Mouse (Mus musculus): ENCODE data around the gene Emilin2. TPM values are rescaled to one million over a fixed set of nuclear protein-coding genes. Genes with fewer than 3 reads are reported as not detected.
"Not testable (repeated sequence)": the region's sequence is repeated elsewhere in the genome, so short reads cannot be mapped to it uniquely, and the experiment has no call there.

Gene Emilin2
- polyA plus RNA-seq (2012; rRNA removed), result 7.0 and 13.9 TPM in 2 replicates

DNA sequence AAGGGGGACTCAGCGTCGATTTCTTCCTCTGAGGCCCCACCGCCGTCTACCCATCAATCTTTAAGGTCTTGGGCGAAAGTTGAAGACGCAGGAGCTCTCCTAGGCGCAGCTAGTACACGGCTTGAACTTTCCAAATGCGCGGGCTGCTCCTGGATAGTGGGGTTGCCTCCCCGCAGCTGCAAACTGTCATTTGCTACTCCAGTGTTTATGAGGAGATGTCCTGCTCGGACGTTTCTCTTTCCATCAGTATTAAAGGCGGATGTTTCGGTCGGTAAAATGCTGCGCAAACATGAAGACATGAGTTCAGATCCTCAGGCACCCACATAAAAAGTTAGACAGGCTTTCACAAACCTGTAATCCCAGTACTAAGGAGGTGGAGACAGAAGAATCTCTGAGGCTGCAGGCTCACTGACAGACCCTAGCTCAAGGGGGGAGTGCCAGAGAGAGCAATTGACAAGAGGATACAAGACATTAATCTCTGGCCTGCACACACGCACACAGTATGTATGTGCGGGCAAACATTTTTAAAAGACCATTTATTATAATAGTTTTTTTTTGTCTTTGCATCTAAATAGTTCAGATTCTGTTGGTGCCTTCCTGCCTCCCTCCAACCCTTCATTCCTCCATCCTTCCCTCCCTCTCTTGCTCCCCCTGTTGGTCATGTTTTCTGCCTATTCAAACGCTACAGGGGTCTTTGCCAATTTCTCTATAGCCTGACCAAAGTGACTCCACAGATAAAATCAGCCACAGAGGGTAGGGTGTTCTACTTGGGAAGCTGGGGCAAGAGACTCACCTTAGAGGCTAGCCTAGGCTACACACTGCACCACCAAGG is at the start of gene Emilin2:
Emilin2 (minus strand) TSS at position 639 of the 832 bp plus-strand sequence.
- DNase-seq (ENCODE audit: low spot score), result no peak

DNA sequence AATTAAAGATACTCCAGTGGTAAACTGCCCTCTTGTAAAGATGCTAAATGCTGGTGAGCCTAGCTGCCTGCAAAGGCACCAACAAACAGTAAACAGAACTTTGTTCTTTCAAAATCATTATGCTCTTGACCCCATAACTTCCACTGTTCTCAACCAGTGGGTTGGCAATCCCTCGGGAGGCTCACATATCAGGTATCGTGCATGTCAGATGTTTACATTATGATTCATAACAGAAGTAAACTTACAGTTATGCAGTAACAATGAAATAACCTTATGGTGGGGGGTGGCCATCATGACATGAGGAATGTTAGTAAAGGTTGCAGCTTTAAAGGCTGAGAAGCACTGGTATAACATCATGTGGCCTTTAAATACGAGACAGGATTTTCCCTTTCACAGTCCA is 43.7 kb upstream of the Emilin2 start:
- DNase-seq (ENCODE audit: low spot score), result no peak

DNA sequence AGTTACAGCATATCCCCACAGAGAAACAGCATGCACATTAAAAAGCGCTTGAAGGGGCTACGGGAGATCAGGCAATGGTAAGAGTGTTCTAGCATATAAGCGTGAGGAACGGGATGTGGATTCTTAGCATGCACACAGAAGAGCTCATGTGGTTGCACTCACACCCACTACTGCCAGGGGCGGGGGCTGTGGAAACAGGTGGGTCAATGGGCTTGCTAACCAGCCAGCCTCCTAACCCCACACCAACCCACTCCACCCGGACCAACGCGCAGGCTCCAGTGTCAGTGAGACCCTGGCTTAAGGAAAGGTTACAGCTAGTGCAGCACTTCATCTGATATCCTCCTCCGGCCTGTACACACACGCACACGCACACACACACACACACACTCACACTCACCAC is 42.4 kb upstream of the Emilin2 start:
- DNase-seq (ENCODE audit: low spot score), result no peak

DNA sequence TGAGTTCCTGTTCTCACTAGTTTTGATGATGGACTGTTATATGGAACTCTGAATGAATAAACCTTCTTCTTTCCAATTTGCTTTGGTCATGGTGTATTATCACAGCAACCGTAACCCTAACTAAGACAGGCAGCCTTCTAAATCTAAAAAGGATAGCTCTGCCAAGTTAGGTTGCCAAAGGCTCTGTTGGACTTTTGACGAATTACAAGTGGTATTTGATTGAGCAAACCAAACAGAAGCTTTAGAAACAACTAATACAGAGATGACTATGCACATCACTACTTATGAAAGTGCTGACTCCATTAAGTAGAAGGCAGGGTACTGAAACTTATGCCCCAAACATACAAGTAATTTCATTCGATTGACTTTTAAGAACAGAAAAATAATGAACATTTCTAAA is 36.4 kb upstream of the Emilin2 start:
- DNase-seq (ENCODE audit: low spot score), result no peak

DNA sequence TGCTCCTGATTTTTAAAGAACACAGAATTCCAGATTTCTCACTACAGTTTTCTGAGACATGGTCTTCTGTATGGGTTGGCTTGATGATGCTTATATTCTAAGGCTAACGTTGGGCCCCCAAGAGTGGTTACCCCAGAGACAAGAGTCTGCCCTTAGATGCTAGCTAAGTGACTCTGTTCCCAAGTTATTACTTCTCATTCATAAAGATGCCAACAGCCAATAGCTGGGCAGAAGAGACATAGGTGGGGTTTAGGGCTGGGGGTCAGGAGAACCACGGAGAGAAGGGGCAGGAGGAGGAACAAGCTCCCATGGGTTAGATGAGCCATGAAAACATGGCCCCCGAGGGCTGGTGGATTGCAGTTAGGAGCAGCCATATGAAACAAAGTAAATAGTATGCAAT is 30.2 kb upstream of the Emilin2 start:
- no peak for DNase-seq (ENCODE audit: low spot score)

DNA sequence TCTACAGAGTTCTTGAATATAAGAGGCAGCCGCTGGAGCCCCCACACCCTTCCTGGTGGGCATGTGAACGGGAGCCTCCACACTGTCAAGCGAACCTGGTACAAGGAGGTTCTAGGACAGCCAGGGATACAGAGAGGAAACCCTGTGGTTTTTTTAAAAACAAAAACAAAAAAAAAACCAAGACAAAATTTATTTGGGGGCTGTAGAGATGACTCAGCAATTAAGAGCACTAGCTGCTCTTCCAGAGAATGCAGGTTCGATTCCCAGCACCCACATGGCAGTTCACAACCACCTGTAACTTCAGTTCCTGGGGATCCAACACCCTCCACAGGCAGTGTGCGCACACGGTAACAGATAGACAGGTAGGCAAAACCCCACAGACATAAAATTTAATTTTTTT is 26.8 kb upstream of the Emilin2 start:
- DNase-seq (ENCODE audit: low spot score), result no peak

DNA sequence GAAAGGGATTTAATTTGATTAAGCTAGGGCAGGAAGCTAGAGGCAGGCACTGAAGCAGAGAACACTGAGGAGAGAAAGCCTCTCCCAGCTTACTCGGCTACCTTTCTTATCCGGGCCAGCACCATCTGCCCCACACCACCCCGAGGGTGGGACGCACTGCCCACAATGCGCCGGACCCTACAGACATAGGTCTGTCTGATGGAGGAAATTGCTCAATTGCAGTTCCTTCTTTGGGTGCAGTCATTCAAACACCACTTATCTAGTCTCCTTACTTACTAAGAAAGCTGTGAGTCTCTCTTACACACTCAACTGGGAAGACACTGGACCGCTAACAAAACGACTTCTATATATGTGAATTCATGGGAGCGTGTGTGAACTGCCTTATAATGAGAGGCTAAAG is 25.8 kb upstream of the Emilin2 start:
- DNase-seq (ENCODE audit: low spot score), result no peak

DNA sequence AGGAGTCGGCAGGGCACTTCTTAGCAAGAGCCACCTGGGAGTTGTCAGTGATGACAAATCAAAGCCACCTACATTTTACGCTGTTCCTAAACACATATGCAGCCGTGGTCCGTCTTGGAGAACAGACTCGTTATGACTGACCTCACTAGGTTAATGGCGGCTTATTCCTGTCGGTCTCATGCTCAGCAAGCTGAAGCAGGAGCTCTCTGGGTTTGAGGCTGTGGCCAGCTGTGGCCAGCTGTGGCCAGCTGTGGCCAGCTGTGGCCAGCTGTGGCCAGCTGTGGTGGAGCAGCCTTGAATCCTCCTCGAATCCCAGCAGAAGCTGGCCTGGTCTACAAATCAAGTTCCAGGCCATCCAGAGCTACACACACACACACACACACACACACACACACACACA is 24.6 kb upstream of the Emilin2 start:
- DNase-seq (ENCODE audit: low spot score), result no peak

DNA sequence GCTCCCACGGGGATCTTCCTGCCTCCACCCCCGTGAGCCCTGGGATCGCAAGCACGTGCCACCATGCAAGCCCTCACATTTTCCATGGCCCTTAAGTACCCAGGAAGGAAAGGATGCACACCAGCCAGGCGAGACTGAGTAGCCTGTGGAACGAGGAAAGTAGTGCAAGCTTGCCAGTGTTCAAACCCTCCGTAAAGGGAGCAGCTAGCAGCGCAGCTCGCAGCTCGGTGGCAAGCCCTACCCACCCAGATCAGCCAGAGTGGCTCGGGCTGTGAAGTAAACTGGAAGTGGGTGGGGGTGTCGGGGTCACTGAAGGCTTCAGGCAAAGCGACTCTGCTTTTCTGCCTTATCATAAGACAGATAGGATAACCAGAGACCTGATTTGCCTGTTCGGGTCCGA is 20.5 kb upstream of the Emilin2 start:
- no peak for DNase-seq (ENCODE audit: low spot score)

DNA sequence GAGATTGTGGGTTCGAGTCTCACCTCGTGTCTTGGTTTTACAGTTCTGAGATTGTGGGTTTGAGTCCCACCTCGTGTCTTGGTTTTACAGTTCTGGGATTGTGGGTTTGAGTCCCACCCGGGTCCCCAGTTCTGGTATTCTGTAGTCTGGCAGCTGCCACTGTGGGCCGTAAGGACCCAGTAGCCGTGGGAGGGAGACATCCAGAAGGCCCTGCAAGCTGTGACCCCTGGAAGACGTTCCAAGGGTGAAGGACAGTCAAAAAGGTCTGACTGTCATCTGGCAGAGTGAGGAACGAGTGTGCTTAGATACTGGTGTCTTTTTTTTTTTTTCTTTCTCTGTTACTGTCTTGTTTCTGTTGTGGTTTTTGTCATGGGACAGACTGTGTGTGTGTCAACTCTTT is 9.0 kb upstream of the Emilin2 start:
- not testable (repeated sequence) for DNase-seq (ENCODE audit: low spot score)

DNA sequence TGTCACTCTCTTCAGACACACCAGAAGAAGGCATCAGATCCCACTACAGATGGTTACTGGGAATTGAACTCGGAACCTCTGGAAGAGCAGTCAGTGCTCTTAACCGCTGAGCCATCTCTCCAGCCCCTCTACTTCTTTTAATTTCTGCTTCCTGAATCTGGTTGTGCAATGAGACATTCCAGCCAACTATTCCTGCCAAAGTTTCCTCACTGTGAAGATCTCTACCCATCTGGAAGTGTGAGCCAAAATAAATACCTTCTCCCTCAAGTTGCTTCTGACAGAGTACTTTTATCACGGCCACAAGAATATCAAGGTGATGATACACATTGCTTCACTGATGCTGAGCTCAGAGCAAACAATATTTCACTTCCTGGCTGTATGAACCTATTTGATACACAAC is 7.6 kb upstream of the Emilin2 start:
- no peak for DNase-seq (ENCODE audit: low spot score)

DNA sequence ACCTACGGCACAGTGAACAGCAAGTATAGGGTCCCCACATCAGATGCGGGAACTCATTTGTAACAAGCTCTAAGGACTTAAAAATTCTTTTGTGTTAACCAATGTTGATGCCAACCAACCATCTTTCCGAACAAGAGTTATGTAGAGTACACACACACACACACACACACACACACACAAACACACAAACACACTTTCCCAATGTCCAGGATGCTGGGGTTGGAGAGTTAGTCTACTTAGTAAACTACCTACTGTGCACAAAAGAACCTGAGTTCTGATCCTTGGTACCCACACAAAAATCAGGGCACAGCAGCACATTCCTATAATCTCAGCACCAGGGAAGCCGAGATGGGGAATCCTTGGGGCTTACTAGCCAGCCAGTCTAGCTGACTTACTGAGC is 5.8 kb upstream of the Emilin2 start:
- DNase-seq (ENCODE audit: low spot score), result no peak

DNA sequence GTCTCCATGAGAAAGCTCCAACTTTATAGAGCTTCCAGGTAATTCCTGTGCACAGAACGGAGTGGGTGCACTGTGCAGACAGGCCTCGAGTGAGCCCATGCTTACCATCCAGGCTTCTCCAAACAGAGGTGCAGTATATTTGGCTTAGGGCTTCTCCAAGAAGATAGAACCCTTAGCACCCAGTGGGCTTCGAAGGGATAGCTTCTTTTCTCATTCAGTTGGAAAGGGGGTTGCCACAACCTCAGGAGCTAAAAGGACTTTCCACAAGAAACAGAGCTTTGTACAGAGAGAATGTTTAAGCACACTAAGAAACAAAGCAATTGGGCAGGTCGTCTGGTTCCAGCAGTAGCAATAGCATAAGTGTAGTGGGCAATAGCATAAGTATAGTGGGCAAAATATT is 2.5 kb upstream of the Emilin2 start:
- DNase-seq (ENCODE audit: low spot score), result no peak

DNA sequence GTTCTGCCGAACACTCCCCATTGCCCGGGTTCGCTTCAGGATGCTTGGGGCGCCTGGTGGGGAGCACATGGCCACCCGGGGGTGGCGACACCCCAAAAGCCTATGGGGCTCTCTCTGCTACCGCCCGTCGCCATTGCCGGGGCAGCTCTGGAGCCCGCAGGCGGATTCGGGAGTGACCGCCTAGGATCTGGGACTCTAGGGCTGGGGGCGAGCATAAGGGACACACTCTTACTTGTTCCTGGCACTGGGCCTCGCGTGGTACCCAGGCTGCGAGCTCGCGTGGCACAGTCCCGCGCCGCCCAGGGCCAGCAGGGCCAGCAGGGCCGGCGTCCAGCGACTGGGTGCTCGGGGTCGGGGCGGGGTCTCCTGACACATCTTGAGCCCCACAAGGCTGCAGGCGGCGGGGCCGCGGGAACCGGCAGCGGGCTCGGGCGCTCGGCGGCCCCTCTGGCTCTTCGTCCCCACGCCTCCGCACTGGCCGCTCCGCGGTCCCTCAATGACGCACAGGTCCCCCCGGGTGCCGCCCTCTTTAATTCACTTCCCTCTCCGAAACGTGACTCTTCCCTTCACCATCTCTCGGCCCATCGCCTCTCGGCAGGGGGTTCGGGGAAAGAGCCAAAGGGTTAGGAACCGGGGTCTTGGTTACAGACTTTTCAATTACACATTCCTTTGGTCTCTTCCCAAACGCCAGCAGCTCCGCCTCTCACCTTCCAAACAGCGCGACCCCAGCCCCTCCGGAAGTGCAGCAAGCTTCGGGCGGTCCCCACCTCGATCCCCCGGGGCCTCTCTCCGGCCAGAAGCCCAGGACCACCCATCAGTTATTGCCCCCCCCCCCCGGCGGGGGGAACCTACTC is 1.1 kb downstream of the Emilin2 start:
- peak; percentile 34 for DNase-seq (ENCODE audit: low spot score)

DNA sequence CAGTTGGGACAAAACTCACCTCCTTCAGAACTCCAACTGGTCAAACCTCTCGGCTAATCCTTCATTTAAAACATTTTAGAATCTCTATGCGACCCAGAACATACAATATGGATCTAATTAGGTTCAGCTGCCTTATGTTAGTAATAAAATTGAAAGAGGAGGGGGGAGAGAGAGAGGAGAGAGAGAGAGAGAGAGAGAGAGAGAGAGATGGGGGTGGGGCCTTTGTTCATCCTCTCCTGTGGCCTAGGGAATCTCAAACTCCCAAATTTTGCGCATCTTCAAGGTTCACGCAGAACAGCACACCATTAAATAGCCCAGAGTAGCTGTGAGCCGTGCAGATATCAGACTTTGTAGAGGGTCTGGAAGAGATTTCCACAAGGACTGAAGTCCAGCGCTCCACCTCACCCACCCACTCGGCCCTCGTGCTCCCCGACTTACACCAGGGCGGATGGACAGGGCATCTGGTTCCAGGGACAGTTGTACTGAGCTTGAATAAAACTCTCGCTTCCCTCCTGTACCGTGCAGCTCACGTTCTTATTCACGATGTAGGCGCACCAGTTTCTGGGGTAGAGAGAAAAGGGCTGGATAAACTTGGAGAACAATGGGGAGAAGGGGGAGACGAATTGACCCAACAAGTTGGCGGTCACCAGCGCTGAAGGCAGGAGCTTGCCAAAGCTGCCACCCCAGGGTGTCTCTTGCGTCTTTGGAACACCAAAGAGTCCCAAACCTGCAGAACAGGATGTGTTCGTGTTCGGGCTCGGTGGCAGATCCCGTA is 1.9 kb downstream of the Emilin2 start:
- no peak for DNase-seq (ENCODE audit: low spot score)

DNA sequence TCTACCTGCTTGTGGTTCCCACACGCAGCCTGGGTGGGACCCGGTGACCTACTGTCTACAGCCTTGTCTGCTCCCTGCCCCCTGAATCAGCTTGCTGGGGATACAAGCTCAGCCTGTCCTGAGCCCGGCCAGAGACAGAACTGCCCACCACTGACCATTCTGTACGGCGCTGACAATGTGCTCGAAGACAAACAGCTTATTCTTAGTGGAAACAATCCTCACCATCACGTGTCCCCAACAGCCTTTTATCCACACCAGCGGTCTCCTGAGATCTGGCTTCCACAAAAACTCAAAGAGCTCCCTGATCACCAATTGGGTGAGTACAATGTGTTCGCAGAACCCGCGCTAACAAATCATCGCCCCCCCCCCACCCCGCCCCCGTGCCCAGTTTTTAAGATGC is 2.6 kb downstream of the Emilin2 start:
- DNase-seq (ENCODE audit: low spot score), result no peak

DNA sequence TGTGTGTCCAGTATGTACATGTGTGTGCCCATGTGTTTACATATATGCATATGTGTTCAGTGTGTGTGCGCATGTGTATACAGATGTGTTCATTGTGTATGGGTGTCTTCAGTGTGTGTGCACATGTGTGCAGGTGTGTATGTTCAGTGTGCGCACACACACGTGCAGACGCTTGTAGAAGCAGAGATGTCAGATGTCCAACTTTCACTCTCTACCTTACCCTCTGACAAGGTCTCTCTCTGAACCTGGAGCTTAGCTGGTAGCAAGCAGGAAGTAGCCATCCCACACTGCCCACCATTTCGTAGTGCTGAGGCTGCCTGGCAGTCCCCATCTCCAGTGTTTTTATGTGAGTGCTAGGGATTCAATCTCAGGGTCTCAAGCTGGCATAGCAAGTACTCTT is 3.5 kb downstream of the Emilin2 start:
- DNase-seq (ENCODE audit: low spot score), result no peak

DNA sequence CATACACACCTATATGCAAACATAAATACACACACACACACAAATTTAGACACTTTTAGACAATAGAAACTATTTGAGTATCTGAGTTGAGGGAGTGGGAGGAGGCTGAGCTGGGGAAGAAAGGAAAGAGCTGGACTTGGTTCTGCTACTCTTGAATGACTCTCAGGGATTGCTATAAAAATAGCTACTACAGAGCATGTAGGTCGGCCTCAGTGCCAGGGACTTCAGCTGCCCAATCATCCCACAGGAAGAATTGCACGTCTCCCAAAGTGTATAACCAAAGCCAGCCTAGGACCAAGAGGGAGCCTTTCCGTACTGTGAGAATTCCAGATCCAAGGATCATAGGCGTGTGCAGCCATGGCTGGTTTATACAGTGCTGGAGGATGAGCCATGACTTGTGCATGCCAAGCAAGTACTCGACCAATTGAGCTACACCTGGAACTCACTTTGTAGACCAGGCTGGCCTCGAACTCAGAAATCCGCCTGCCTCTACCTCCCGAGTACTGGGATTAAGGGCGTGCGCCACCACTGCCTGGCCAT is 4.5 kb downstream of the Emilin2 start:
- DNase-seq (ENCODE audit: low spot score), result no peak

DNA sequence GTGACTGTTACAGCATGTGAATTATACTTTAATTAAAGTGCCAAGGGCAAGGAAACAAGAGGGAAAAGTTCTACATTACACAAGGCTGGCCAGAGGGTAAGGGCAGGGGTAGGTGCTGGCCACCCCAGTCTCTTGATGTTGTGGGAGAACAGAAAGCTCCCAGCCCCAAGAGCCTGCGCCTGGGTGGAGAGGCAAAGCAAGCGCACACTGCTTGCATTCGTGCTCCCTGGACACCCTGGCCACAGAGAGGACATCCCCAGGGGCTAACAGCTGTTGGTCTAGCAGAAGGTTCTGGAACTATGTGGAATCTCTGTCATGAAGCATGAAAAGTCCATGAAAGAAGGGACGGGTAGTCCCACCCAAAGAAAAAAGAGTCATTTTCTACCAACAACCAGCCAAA is 5.1 kb downstream of the Emilin2 start:
- DNase-seq (ENCODE audit: low spot score), result no peak

DNA sequence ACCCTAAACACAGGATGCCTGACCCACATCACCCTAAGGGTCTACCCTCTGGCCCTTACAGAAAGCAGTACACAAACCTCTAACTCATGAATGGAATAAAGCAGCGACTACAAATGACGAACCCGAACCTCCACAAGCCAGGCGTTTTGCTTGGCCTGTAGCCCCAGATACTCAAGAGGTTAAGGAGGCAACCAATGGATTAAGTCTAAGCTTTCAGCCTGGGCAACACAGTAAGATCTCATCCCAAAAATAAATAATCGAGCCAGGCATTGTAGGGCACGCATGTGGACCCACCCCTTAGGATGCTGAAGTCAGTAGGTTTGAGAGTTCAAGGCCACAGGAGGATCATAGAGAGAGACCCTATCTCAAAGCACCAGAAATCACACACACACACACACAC is 5.7 kb downstream of the Emilin2 start:
- DNase-seq (ENCODE audit: low spot score), result no peak

DNA sequence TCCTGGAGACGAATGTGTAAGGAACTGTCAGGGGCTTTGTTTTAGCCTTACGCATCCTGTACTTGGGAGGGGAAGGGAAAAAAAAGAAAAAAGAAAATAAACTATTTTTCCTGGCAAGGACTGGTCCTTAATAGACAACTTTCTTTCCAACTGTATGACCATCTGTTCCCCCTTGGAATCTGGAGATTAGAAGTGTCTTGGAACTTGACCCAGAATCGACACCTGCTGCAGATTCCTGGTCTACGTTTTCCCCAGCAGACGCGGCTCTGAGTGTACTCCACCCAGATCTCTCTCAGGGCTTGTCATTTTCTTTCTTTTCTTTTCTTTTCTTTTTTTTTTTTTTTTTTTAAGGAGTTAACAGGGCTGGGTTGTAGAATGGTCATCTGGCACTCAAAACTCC is 8.3 kb downstream of the Emilin2 start:
- DNase-seq (ENCODE audit: low spot score), result no peak

DNA sequence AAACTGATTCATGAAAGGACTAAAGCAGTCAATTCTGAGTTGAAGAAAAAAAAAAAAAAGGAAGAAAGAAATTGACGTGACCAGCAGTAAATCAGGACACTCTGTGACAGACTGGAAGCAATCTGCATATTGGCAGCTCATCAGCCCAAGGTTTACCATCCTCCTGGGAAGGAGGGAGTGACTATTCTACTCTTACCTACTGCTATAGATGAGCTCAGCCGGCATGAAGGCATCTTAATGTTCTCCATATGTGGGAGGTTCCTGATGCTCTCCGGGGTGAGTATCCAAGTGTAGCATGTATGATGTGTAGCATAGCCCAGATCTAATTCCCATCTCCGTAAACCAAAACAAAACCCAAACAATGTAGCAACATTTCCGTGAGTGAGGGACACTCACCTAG is 10.4 kb downstream of the Emilin2 start:
- no peak for DNase-seq (ENCODE audit: low spot score)
